Mouse (Mus musculus) frontal cortex, adult (tissue): Measurements from ENCODE around the gene Gbp10.
"Not testable (repeated sequence)": the region's sequence is repeated elsewhere in the genome, so short reads cannot be mapped to it uniquely, and the experiment has no call there.

Experiments
- ATAC-seq: cut with Nextera tagmentation; 2 replicates; pipeline ENCODE4 v1.9.2; 2017; ENCODE audit warnings: mild to moderate bottlenecking, moderate library complexity, mixed read lengths; ENCODE audit not compliant: low TSS enrichment

Gbp10 gene

GRCm38 (mm10) chr5:105239483-105240047 lies at the start of gene Gbp10:
Gene Gbp10, minus strand, starts transcription at chr5:105239533.
- not testable (repeated sequence) for ATAC-seq

GRCm38 (mm10) chr5:105260673-105261072 lies 21.3 kb upstream of the Gbp10 start:
- not testable (repeated sequence) for ATAC-seq

- ATAC-seq, result no peak
Observed at GRCm38 (mm10) chr5:105252491-105252890, 13.2 kb upstream of the Gbp10 start.

GRCm38 (mm10) chr5:105244741-105245140 lies 5.4 kb upstream of the Gbp10 start:
- not testable (repeated sequence) for ATAC-seq

GRCm38 (mm10) chr5:105240982-105241381 lies 1.6 kb upstream of the Gbp10 start:
- not testable (repeated sequence) for ATAC-seq

- ATAC-seq, result not testable (repeated sequence)
Observed at GRCm38 (mm10) chr5:105238402-105238801, 931 bp downstream of the Gbp10 start.

GRCm38 (mm10) chr5:105236040-105236439 lies 3.3 kb downstream of the Gbp10 start:
- not testable (repeated sequence) for ATAC-seq

- ATAC-seq, result not testable (repeated sequence)
Observed at GRCm38 (mm10) chr5:105208957-105209356, 30.4 kb downstream of the Gbp10 start.

GRCm38 (mm10) chr5:105200791-105201355 lies 38.5 kb downstream of the Gbp10 start:
- not testable (repeated sequence) for ATAC-seq

GRCm38 (mm10) chr5:105199149-105199548 lies 40.2 kb downstream of the Gbp10 start:
- ATAC-seq, result not testable (repeated sequence)

- not testable (repeated sequence) for ATAC-seq
Observed at GRCm38 (mm10) chr5:105197915-105198560, 41.3 kb downstream of the Gbp10 start.

- not testable (repeated sequence) for ATAC-seq
Observed at GRCm38 (mm10) chr5:105196308-105196707, 43.0 kb downstream of the Gbp10 start.

GRCm38 (mm10) chr5:105192536-105192935 lies 46.8 kb downstream of the Gbp10 start:
- not testable (repeated sequence) for ATAC-seq

- ATAC-seq, result no peak
Observed at GRCm38 (mm10) chr5:105181446-105181845, 57.9 kb downstream of the Gbp10 start.
